8 mouse cellular contexts compared by ENCODE assay signal in the genomic region with DNA sequence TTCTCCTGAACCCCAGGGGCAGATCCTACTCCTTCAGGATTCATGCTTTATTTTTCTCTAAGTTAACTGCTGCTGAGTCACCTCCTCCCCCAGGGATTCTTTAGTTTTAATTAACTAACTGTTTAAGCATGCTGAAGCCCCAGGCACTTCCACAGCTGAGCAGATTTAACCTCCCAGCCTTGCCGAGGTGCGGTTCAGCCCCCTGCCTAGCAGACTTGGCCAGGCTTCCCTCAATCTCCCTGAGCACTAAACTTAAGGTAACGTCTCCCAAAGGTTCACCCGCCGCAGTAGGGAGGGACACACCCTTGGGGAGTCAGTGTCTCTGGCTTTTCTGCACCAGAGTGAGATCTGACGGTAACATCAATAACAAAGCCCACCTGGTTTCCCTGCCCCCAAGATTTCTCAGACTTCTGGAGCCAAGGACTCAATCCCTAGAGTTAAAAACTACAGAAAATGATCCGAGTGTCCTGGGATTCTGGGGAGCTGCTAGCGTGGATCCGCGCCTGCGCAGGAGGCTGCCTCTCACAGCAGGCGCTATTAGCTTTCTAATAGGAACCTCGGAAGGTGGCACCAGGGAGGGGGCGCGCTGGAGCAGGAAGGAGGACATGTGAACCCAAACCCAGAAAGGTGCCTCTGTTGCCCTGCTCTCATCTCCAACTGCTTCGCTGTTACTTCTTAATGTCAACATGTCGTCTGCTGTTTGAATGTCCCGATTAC.
A peak's percentile ranks its signal among the peaks of the same experiment; 100 is the strongest.
DNase-seq lines count a peak whose midpoint lies in the region; ATAC-seq lines count a peak whose summit lies in the region.

No protein-coding gene starts in this region.

- under 1% methylated on average over 18 of the region's 18 CpGs for WGBS in embryonic facial prominence, embryonic 11.5 days
- under 1% methylated on average over 18 of the region's 18 CpGs for WGBS in heart, embryonic 12.5 days
- 2% methylated on average over 18 of the region's 18 CpGs for WGBS in kidney, embryonic 16.5 days
- WGBS in lung, embryonic 16.5 days, result under 1% methylated on average over 18 of the region's 18 CpGs

- H3K27ac ChIP-seq in embryonic facial prominence, embryonic 11.5 days (replicated peaks; ENCODE audit: low read depth, low read length), result no peak overlapping the region
- no peak overlapping the region for H3K27ac ChIP-seq in heart, embryonic 12.5 days (ENCODE audit: poor library complexity, severe bottlenecking)
- no peak overlapping the region for H3K27ac ChIP-seq in kidney, embryonic 16.5 days (ENCODE audit: low read length)
- H3K27ac ChIP-seq in lung, embryonic 16.5 days (ENCODE audit: low read length), result no peak overlapping the region

- H3K4me1 ChIP-seq in embryonic facial prominence, embryonic 11.5 days (ENCODE audit: control insufficient read depth, insufficient read depth, low read length), result no peaks in the 10 kb centered on the region
- H3K4me1 ChIP-seq in heart, embryonic 12.5 days (replicated peaks), result peaks cover 1% of the 10 kb centered on the region
- H3K4me1 ChIP-seq in kidney, embryonic 16.5 days (ENCODE audit: insufficient read depth, low read length), result peaks cover 22% of the 10 kb centered on the region
- H3K4me1 ChIP-seq in lung, embryonic 16.5 days (replicated peaks; ENCODE audit: control insufficient read depth, insufficient read depth, low read length), result peaks cover 7% of the 10 kb centered on the region

- ATAC-seq in embryonic facial prominence, embryonic 11.5 days (replicated peaks; ENCODE audit: insufficient number of reproducible peaks, low FRiP score, low TSS enrichment, low read depth), result 0 out of 2 replicates have a peak, but pooled peaks have one; percentile 34
- no peak for ATAC-seq in heart, embryonic 12.5 days (ENCODE audit: insufficient number of reproducible peaks, low FRiP score)
- ATAC-seq in kidney, embryonic 16.5 days (ENCODE audit: low FRiP score, low TSS enrichment), result peak; percentile 73
- ATAC-seq in lung, embryonic 16.5 days (ENCODE audit: low read depth), result 0 out of 2 replicates have a peak, but pooled peaks have one; percentile 26

- peak overlapping the region; percentile 58 for H3K4me2 ChIP-seq in embryonic facial prominence, embryonic 11.5 days (ENCODE audit: low read depth, low read length)
- peak overlapping the region; percentile 64 for H3K4me2 ChIP-seq in heart, embryonic 12.5 days
- H3K4me2 ChIP-seq in kidney, embryonic 16.5 days (replicated peaks; ENCODE audit: low read depth, low read length), result peak overlapping the region; percentile 53
- peak overlapping the region; percentile 65 for H3K4me2 ChIP-seq in lung, embryonic 16.5 days (ENCODE audit: low read depth, low read length)

- peak; percentile 28 for DNase-seq in layer of hippocampus, adult 11-12 months (ENCODE audit: low spot score)
- DNase-seq in layer of hippocampus, adult 9-10 months (ENCODE audit: low spot score), result no peak
- DNase-seq in embryonic facial prominence, embryonic 11.5 days (ENCODE audit: low spot score), result peak; percentile 67
- DNase-seq in right cerebral cortex, postnatal 14 days, result peak; percentile 29
- no peak for DNase-seq in thymus, adult 18-20 months

- peak overlapping the region; percentile 21 for H3K4me3 ChIP-seq in embryonic facial prominence, embryonic 11.5 days (ENCODE audit: low read depth, low read length)
- peak overlapping the region; percentile 32 for H3K4me3 ChIP-seq in heart, embryonic 12.5 days
- peak overlapping the region; percentile 40 for H3K4me3 ChIP-seq in kidney, embryonic 16.5 days (ENCODE audit: low read length)
- peak overlapping the region; percentile 37 for H3K4me3 ChIP-seq in lung, embryonic 16.5 days (ENCODE audit: low read length)

- H3K27me3 ChIP-seq in embryonic facial prominence, embryonic 11.5 days (ENCODE audit: control insufficient read depth, insufficient read depth, low read length), result no peaks in the 10 kb centered on the region; the same call in 1 of the 2 replicates
- peaks cover 86% of the 10 kb centered on the region for H3K27me3 ChIP-seq in heart, embryonic 12.5 days (replicated peaks)
- H3K27me3 ChIP-seq in kidney, embryonic 16.5 days (ENCODE audit: insufficient read depth, low read length), result no peaks in the 10 kb centered on the region; the same call in 1 of the 2 replicates
- H3K27me3 ChIP-seq in lung, embryonic 16.5 days (ENCODE audit: control insufficient read depth, insufficient read depth, low read depth, low read length), result peaks cover 3% of the 10 kb centered on the region; the same call in 1 of the 2 replicates

- H3K9ac ChIP-seq in embryonic facial prominence, embryonic 11.5 days (replicated peaks; ENCODE audit: low read length), result peak overlapping the region; percentile 43
- peak overlapping the region; percentile 15; the same call in 1 of the 2 replicates for H3K9ac ChIP-seq in heart, embryonic 12.5 days
- H3K9ac ChIP-seq in kidney, embryonic 16.5 days (replicated peaks; ENCODE audit: low read length), result peak overlapping the region; percentile 44
- H3K9ac ChIP-seq in lung, embryonic 16.5 days (ENCODE audit: low read length), result peak overlapping the region; percentile 54

- H3K9me3 ChIP-seq in embryonic facial prominence, embryonic 11.5 days (replicated peaks; ENCODE audit: control insufficient read depth, low read length), result no peaks in the 10 kb centered on the region
- H3K9me3 ChIP-seq in heart, embryonic 12.5 days (replicated peaks), result no peaks in the 10 kb centered on the region
- H3K9me3 ChIP-seq in kidney, embryonic 16.5 days (ENCODE audit: low read length), result no peaks in the 10 kb centered on the region
- no peaks in the 10 kb centered on the region for H3K9me3 ChIP-seq in lung, embryonic 16.5 days (ENCODE audit: control insufficient read depth, low read length)

- no peaks in the 10 kb centered on the region for H3K36me3 ChIP-seq in embryonic facial prominence, embryonic 11.5 days (replicated peaks; ENCODE audit: control insufficient read depth, insufficient read depth, low read depth, low read length)
- no peaks in the 10 kb centered on the region for H3K36me3 ChIP-seq in heart, embryonic 12.5 days
- no peaks in the 10 kb centered on the region for H3K36me3 ChIP-seq in kidney, embryonic 16.5 days (ENCODE audit: insufficient read depth, low read length)
- no peaks in the 10 kb centered on the region for H3K36me3 ChIP-seq in lung, embryonic 16.5 days (ENCODE audit: control insufficient read depth, insufficient read depth, low read length)

Comparison
In these comparisons a context has a peak if more than half of its experiments do, and no peak if none do; other contexts are left out.
1. DNase-seq: peak in layer of hippocampus, adult 11-12 months (single experiment), embryonic facial prominence, embryonic 11.5 days (single experiment) and right cerebral cortex, postnatal 14 days (single experiment); none in layer of hippocampus, adult 9-10 months (single experiment) and thymus, adult 18-20 months (0 of 2).
2. Peak in every context shown above with its lines, with median percentiles within 50 percentile points of each other: H3K4me2 ChIP-seq, H3K4me3 ChIP-seq and H3K9ac ChIP-seq.